Mouse (Mus musculus) testis, adult 2 months (tissue): ENCODE measurements around the gene Mtfmt. TPM values are rescaled to one million over a fixed set of nuclear protein-coding genes. Genes with fewer than 3 reads are reported as not detected.

Experiments used
- H3K27ac ChIP-seq: fragments of 200-500 bp; 2 replicates; pipeline ENCODE4 v1.5.1; 2012; ENCODE audit warnings: low read depth, low read length; ENCODE audit not compliant: control insufficient read depth, insufficient read depth
- H3K27me3 ChIP-seq: fragments of 200-500 bp; 2 replicates; pipeline ENCODE4 v1.6.1; 2012; ENCODE audit warnings: mild to moderate bottlenecking, low read length, moderate library complexity; ENCODE audit not compliant: control insufficient read depth, insufficient read depth
- H3K36me3 ChIP-seq: fragments of 200-500 bp; 2 replicates; pipeline ENCODE4 v1.6.1; 2012; ENCODE audit warnings: mild to moderate bottlenecking, low read length; ENCODE audit not compliant: control insufficient read depth, insufficient read depth
- H3K4me1 ChIP-seq: fragments of 200-500 bp; 2 replicates; pipeline ENCODE4 v1.6.1; 2012; ENCODE audit warnings: low read length; ENCODE audit not compliant: control insufficient read depth, insufficient read depth
- H3K4me3 ChIP-seq: fragments of 200-500 bp; 2 replicates; pipeline ENCODE4 v1.5.1; 2012; ENCODE audit warnings: low read depth, mild to moderate bottlenecking, low read length, moderate library complexity, mixed read lengths; ENCODE audit not compliant: control insufficient read depth
- CTCF ChIP-seq: fragments of 200-500 bp; IDR thresholded peaks from 2 replicates; pipeline ENCODE4 v1.5.1; 2012; ENCODE audit warnings: low read depth, mild to moderate bottlenecking, inconsistent platforms, low read length, moderate library complexity; ENCODE audit not compliant: control insufficient read depth, insufficient read depth, insufficient replicate concordance
- POLR2A ChIP-seq: fragments of 200-500 bp; IDR thresholded peaks from 2 replicates; pipeline ENCODE4 v1.6.1; 2012; ENCODE audit warnings: low read depth, mild to moderate bottlenecking, inconsistent platforms, low read length, moderate library complexity; ENCODE audit not compliant: control insufficient read depth
- polyA plus RNA-seq: library from polyadenylated mRNA; depleted of rRNA; stranded (reverse); fragments of >200 nt; gene quantifications from 2 replicates; pipeline ENCODE4 v1.2.3, GENCODE M21; 2012

Gene Mtfmt
- polyA plus RNA-seq, 1 experiment = 7.4 TPM

DNA sequence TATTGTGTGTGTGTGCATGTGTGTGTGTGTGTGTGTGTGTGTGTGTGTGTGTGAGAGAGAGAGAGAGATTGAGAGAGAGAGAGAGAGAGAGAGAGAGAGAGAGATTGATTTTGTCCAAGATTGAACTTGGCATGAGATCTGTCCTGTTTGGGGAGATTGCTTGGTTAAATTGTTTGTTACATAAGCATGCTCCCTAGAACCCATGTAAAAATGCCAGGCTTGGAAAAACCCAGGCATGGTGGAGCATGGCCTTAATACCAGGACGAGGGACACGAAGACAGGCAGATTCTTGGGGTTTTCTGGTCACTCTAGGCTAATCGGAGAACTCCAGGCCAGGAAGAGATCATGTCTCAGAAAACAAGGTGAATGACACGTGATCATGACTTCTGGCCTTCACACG lies 7.6 kb upstream of the Mtfmt start:
- H3K4me3 ChIP-seq = no peak overlapping the region
- no peaks in the 10 kb centered on the region for H3K36me3 ChIP-seq
- H3K4me1 ChIP-seq = no peaks in the 10 kb centered on the region
- H3K27ac ChIP-seq = no peak overlapping the region
- TF ChIP-seq CTCF (no peak), POLR2A (no peak)
- H3K27me3 ChIP-seq = no peaks in the 10 kb centered on the region

DNA sequence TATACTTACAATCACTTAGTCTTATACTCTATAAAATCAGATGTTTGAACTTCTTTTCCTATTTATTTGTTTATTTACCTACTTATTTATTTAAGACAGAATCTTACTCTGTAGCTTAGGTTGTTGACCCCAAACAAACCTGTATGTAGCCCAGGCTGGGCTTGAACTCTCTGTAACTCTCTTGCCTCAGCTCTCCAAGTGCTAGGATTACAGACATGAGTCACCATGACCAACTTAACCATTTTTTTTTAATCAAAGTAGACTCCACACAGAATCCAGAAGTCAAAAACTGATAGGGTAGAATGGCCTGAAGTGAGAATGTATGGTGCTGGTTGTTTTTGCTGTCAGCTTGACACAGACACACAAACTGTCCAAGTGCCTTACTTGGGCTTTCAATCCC lies 5.2 kb upstream of the Mtfmt start:
- Histone ChIP-seq H3K4me1 (peaks cover 2% of the 10 kb centered on the region), H3K27ac (no peak overlapping the region), H3K36me3 (no peaks in the 10 kb centered on the region), H3K4me3 (no peak overlapping the region), H3K27me3 (no peaks in the 10 kb centered on the region)
- no peak for TF ChIP-seq POLR2A
- no peak for TF ChIP-seq CTCF

DNA sequence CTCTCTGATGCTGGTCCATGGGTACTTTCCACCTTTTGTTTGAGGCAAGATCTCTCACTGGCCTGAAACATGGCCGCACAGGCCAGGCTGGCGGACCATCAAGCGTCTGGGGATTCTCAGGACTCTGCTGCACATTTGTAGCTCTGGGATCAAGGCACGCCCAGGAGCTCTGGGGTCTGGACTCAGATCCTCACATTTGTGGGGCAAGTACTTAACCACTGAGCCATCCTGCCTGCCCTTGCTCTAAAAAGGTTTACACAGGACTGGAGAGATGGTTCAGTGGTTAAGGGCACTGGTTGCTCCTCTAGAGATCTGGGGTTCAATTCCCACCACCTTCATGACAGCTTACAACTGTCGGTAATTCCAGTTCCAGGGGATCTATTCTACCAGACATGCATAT lies 4.7 kb upstream of the Mtfmt start:
- no peak overlapping the region for H3K4me3 ChIP-seq
- TF ChIP-seq CTCF (no peak), POLR2A (no peak)
- H3K4me1 ChIP-seq = peaks cover 2% of the 10 kb centered on the region
- H3K27me3 ChIP-seq = no peaks in the 10 kb centered on the region
- H3K27ac ChIP-seq = no peak overlapping the region
- H3K36me3 ChIP-seq = no peaks in the 10 kb centered on the region

DNA sequence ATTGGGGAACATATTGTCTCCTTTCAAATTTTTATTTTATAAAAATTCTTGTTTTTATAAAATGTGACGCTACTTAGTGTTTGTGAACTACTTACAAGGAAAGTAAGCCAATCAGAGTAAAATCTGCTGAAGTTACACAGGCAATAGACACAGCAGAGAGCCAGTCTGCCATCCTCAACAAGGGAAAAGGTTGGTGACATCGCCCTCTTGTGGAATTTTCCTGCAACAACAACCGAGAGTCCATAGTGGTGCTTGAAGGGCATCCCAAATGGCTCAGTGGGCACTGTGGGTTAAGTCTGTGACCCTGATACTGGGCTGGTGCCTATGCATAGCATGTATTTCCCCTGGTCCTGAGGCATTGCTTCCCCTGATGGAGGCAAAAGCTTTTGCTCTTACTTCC lies 3.3 kb upstream of the Mtfmt start:
- Histone ChIP-seq H3K36me3 (no peaks in the 10 kb centered on the region), H3K4me1 (peaks cover 5% of the 10 kb centered on the region), H3K27me3 (no peaks in the 10 kb centered on the region), H3K4me3 (no peak overlapping the region), H3K27ac (no peak overlapping the region)
- TF ChIP-seq POLR2A (no peak), CTCF (peak; percentile 85)

DNA sequence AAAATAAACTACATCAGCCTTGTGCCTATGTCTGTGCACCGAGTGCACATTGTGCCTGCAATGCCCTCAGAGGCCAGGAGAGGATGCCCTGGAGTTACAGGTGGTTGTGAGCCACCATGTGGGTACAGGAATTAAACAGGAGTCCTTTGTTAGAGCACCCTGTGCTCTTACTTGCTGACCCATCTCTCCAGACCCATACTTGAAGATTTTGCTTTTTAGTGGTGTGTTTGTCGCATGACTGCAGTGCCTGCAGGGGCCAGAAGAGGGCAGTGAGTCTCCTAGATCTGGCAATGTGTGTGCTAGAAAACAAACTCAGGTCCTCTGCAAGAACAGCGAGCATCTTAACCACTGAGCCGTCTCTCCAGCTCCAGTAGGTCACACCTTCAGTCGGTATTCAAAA lies 1.4 kb upstream of the Mtfmt start:
- Histone ChIP-seq H3K4me1 (peaks cover 5% of the 10 kb centered on the region), H3K27ac (no peak overlapping the region), H3K36me3 (no peaks in the 10 kb centered on the region), H3K27me3 (no peaks in the 10 kb centered on the region), H3K4me3 (no peak overlapping the region)
- TF ChIP-seq POLR2A (no peak), CTCF (peak; percentile 59)

DNA sequence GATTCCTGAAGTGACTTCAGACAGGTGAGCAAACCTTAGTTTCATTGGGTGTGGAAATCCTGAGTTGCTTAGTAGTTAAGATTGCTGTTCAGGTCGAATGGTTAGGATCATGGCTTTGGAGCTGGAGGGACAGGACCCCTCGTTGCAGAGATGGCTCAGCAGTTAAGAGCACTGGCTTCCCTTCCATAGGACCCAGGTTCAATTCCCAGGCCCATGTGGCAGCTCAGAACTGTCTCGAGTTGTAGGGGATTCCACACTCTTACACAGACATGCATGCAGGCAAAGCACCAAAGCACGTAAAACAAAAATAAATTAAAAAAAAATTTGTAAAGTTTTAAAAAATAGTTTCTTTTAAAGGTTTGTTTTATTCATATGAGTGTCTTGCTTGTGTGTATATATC lies 371 bp upstream of the Mtfmt start:
- no peak for TF ChIP-seq CTCF
- no peak for TF ChIP-seq POLR2A
- Histone ChIP-seq H3K4me1 (peaks cover 5% of the 10 kb centered on the region), H3K27ac (0 out of 2 replicates have a peak overlapping the region, but pooled peaks have one; percentile 15), H3K27me3 (no peaks in the 10 kb centered on the region), H3K4me3 (no peak overlapping the region), H3K36me3 (no peaks in the 10 kb centered on the region)

DNA sequence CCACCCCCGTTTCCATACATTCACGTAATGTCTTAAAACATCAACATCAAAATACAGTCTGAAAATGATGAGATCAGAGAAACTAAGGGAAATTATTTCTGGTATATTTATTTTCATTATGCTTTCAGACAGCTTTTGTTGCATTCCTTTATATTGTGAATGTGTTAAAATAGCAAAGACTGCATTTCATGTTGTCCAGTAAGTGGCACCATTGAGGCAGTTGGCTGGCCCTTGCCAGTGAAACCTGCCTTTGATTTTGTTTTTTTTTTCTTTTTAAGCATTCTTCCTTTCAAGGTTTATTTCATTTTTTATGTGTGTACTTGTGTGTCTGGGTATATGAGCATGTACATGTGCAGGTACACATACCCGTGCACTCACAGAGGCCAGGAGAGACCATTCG lies 9.1 kb downstream of the Mtfmt start:
- no peak for TF ChIP-seq POLR2A
- no peak for TF ChIP-seq CTCF
- no peak overlapping the region for H3K4me3 ChIP-seq
- H3K27me3 ChIP-seq = no peaks in the 10 kb centered on the region
- no peak overlapping the region for H3K27ac ChIP-seq
- no peaks in the 10 kb centered on the region for H3K4me1 ChIP-seq
- H3K36me3 ChIP-seq = no peaks in the 10 kb centered on the region

DNA sequence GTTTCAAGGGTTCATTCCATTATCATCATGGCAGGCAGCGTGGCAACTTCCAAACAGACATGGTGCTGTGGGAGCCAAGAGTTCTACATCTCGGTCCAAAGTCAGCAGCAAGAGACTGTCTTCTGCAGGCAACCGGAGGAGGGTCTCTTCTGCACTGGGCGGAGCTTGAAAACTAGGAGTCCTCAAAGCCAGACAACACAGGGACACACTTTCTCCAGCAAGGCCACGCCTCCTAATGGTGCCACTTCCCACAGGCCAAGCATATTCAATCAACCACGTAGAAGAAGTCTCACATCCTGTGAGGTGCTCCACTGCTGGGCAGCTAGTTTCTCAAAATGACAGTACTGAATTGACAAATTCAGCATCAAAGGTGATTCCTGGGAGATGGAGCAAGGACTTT lies 12.4 kb downstream of the Mtfmt start:
- Histone ChIP-seq H3K4me3 (no peak overlapping the region), H3K27ac (no peak overlapping the region), H3K4me1 (no peaks in the 10 kb centered on the region), H3K36me3 (no peaks in the 10 kb centered on the region), H3K27me3 (no peaks in the 10 kb centered on the region)
- TF ChIP-seq POLR2A = no peak
- TF ChIP-seq CTCF = no peak
